Mouse (Mus musculus) stomach, embryonic 14.5 days (tissue): ENCODE measurements around the gene Stfa3. TPM values are rescaled to one million over a fixed set of nuclear protein-coding genes. Genes with fewer than 3 reads are reported as not detected.
"Not testable (repeated sequence)": the region's sequence is repeated elsewhere in the genome, so short reads cannot be mapped to it uniquely, and the experiment has no call there.

Source experiments
- ATAC-seq: fragments of 200-750 bp; cut with Nextera tagmentation; 2 replicates; pipeline ENCODE4 v1.8.0; 2017; ENCODE audit warnings: low read depth, moderate TSS enrichment; ENCODE audit not compliant: insufficient number of reproducible peaks, insufficient read depth, low FRiP score
- H3K27ac ChIP-seq: fragments of 300-500 bp; sonication (generic); 2 replicates; pipeline ENCODE4 v1.5.1; 2014; ENCODE audit warnings: mild to moderate bottlenecking, low read length, moderate library complexity, mixed read lengths
- H3K27me3 ChIP-seq: fragments of 300-500 bp; sonication (generic); 2 replicates; pipeline ENCODE4 v1.6.1; 2014; ENCODE audit warnings: low read length, control low read depth, mixed read lengths; ENCODE audit not compliant: control insufficient read depth, insufficient read depth
- H3K36me3 ChIP-seq: fragments of 300-500 bp; sonication (generic); 2 replicates; pipeline ENCODE4 v1.6.1; 2014; ENCODE audit warnings: mild to moderate bottlenecking, control low read depth, low read length, moderate library complexity, mixed read lengths; ENCODE audit not compliant: control insufficient read depth, insufficient read depth
- H3K4me1 ChIP-seq: fragments of 300-500 bp; sonication (generic); 2 replicates; pipeline ENCODE4 v1.6.1; 2014; ENCODE audit warnings: low read length, control low read depth, mixed read lengths; ENCODE audit not compliant: control insufficient read depth, insufficient read depth
- H3K4me2 ChIP-seq: fragments of 300-500 bp; sonication (generic); replicated peaks from 2 replicates; pipeline ENCODE4 v1.6.1; 2014; ENCODE audit warnings: low read depth, low read length, control low read depth
- H3K4me3 ChIP-seq: fragments of 300-500 bp; sonication (generic); 2 replicates; pipeline ENCODE4 v1.5.1; 2014; ENCODE audit warnings: low read depth, low read length, control low read depth
- H3K9ac ChIP-seq: fragments of 300-500 bp; sonication (generic); replicated peaks from 2 replicates; pipeline ENCODE4 v1.6.1; 2014; ENCODE audit warnings: low read depth, mild to moderate bottlenecking, control low read depth, low read length, moderate library complexity, mixed read lengths
- H3K9me3 ChIP-seq: fragments of 300-500 bp; sonication (generic); 2 replicates; pipeline ENCODE4 v1.6.1; 2016; ENCODE audit warnings: low read depth, low read length, control low read depth; ENCODE audit not compliant: control insufficient read depth
- WGBS: fragments of 180-500 bp; shearing (Covaris S2); extraction: QIAGEN DNeasy Blood & Tissue Kit; methylation state at CpG from one replicate; pipeline ENCODE4 v1.1.7; 2014; 5-methylcytosine and 5-hydroxymethylcytosine counted together
- polyA plus RNA-seq: library from polyadenylated mRNA; unstranded; fragments of >200 nt; fragmentation: Nextera tagmentation; extraction: Ambion mirVana; gene quantifications from 2 replicates; pipeline ENCODE4 v1.2.1, GENCODE M21; 2014

Gene Stfa3
- polyA plus RNA-seq, 1 experiment from 2014 or later, result 3.6 TPM

DNA sequence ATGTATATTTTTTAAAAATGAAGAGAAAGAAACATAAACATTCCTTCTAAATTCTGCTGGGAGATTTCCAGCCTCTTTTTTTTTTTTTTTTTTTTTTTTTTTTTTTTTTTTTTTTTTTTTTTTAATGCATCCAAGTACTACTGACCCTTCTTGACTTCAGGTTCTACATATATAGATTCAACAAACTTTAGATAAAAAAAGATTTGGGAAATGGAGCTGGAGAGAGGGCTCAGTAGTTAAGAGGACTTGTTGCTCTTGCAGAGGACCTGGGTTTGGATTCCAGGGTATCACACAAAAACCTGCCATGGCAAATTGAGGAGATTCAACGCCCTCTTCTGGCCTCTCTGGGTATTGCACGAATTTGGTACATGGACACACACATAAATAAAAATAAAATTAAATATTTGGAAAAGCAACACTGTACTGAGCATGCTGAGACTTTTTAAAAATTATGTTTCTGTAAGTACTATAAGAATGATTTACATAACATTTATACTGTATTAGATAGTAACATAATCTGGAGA, 14.8 kb upstream of the Stfa3 start:
- no peak overlapping the region for H3K27ac ChIP-seq
- no peaks in the 10 kb centered on the region for H3K36me3 ChIP-seq
- H3K4me1 ChIP-seq, result no peaks in the 10 kb centered on the region
- no peaks in the 10 kb centered on the region for H3K27me3 ChIP-seq
- no peak overlapping the region for H3K4me2 ChIP-seq
- 14% methylated on average over 2 of the region's 2 CpGs for WGBS
- H3K9me3 ChIP-seq, result no peaks in the 10 kb centered on the region
- ATAC-seq, result no peak
- H3K4me3 ChIP-seq, result no peak overlapping the region
- no peak overlapping the region for H3K9ac ChIP-seq

- H3K27ac ChIP-seq, result no peak overlapping the region
- no peak for ATAC-seq
- H3K9ac ChIP-seq, result no peak overlapping the region
- H3K4me1 ChIP-seq, result no peaks in the 10 kb centered on the region
- WGBS, result 79% methylated on average over 9 of the region's 9 CpGs
- no peaks in the 10 kb centered on the region for H3K36me3 ChIP-seq
- H3K9me3 ChIP-seq, result no peaks in the 10 kb centered on the region
- no peak overlapping the region for H3K4me2 ChIP-seq
- H3K4me3 ChIP-seq, result no peak overlapping the region
- no peaks in the 10 kb centered on the region for H3K27me3 ChIP-seq
Measured at GRCm38 (mm10) chr16:36469367-36469766, 14.2 kb upstream of the Stfa3 start.

- H3K27me3 ChIP-seq, result no peaks in the 10 kb centered on the region
- no peaks in the 10 kb centered on the region for H3K4me1 ChIP-seq
- no peak overlapping the region for H3K4me2 ChIP-seq
- H3K36me3 ChIP-seq, result no peaks in the 10 kb centered on the region
- ATAC-seq, result no peak
- no peak overlapping the region for H3K9ac ChIP-seq
- no peak overlapping the region for H3K27ac ChIP-seq
- WGBS, result 67% methylated on average over 4 of the region's 4 CpGs
- no peaks in the 10 kb centered on the region for H3K9me3 ChIP-seq
- H3K4me3 ChIP-seq, result no peak overlapping the region
Measured at GRCm38 (mm10) chr16:36468862-36469261, 13.7 kb upstream of the Stfa3 start.

DNA sequence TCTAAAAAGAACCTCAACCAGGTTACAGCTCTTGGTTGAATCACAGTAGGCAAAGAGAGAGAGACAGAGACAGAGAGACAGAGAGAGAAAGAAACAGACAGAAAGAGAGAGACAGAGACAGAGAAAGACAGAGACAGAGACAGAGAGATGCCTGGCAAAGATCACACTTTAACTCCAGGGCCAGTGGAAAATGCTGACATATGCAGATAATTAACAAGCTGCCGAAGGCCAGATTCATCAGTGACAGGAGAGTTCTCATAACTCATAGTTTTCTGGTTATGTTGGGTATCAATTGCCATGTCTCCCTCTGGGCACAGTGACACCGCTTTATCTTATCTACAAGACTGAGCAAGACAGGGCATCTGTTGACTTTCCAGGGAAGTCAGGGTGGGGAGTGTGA, 12.7 kb upstream of the Stfa3 start:
- H3K4me2 ChIP-seq, result no peak overlapping the region
- WGBS, result 73% methylated on average over 2 of the region's 2 CpGs
- H3K27me3 ChIP-seq, result no peaks in the 10 kb centered on the region
- no peaks in the 10 kb centered on the region for H3K4me1 ChIP-seq
- H3K27ac ChIP-seq, result no peak overlapping the region
- no peak for ATAC-seq
- H3K9ac ChIP-seq, result no peak overlapping the region
- no peaks in the 10 kb centered on the region for H3K9me3 ChIP-seq
- H3K36me3 ChIP-seq, result no peaks in the 10 kb centered on the region
- no peak overlapping the region for H3K4me3 ChIP-seq

DNA sequence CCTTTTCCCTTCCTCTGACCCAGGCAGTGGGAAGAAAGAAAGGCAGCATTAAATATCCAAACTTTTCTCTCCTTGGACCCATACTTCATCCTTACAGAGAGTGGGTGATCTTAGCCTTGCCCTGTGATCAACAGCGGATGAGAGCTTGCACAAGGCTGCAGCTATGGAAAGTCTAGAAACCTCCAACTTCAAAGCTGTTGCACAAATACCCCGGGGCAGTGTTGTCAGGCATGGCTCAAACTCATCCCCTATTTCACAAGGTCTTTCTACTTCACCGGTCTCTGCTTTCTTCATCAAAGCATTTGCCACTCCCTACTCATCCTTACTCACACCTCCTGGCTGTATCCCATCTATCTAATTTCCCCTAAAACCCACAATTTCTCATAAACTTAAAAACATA, 10.2 kb upstream of the Stfa3 start:
- no peak overlapping the region for H3K9ac ChIP-seq
- H3K4me3 ChIP-seq, result no peak overlapping the region
- H3K4me2 ChIP-seq, result no peak overlapping the region
- no peak for ATAC-seq
- H3K9me3 ChIP-seq, result no peaks in the 10 kb centered on the region
- no peaks in the 10 kb centered on the region for H3K36me3 ChIP-seq
- WGBS, result 91% methylated on average over 3 of the region's 3 CpGs
- H3K4me1 ChIP-seq, result no peaks in the 10 kb centered on the region
- H3K27me3 ChIP-seq, result no peaks in the 10 kb centered on the region
- H3K27ac ChIP-seq, result no peak overlapping the region

GRCm38 (mm10) chr16:36464076-36464475, 8.9 kb upstream of the Stfa3 start:
- Histone ChIP-seq H3K4me1 (no peaks in the 10 kb centered on the region), H3K4me3 (no peak overlapping the region), H3K9ac (no peak overlapping the region), H3K36me3 (no peaks in the 10 kb centered on the region), H3K27me3 (no peaks in the 10 kb centered on the region), H3K4me2 (no peak overlapping the region), H3K27ac (no peak overlapping the region), H3K9me3 (no peaks in the 10 kb centered on the region)
- 57% methylated on average over 4 of the region's 4 CpGs for WGBS
- no peak for ATAC-seq

- Histone ChIP-seq H3K4me3 (no peak overlapping the region), H3K9me3 (no peaks in the 10 kb centered on the region), H3K27ac (no peak overlapping the region), H3K4me2 (no peak overlapping the region), H3K27me3 (no peaks in the 10 kb centered on the region), H3K36me3 (no peaks in the 10 kb centered on the region), H3K9ac (no peak overlapping the region), H3K4me1 (no peaks in the 10 kb centered on the region)
- ATAC-seq, result no peak
- 45% methylated on average over 2 of the region's 2 CpGs for WGBS
Measured at GRCm38 (mm10) chr16:36460426-36460825, 5.2 kb upstream of the Stfa3 start.

GRCm38 (mm10) chr16:36420979-36421378, 34.2 kb downstream of the Stfa3 start:
- not testable (repeated sequence) for H3K9ac ChIP-seq

GRCm38 (mm10) chr16:36408357-36408756, 46.8 kb downstream of the Stfa3 start, which contains the start of gene Stfa2:
Stfa2 (minus strand) TSS chr16:36408457.
- no peaks in the 10 kb centered on the region for H3K4me1 ChIP-seq
- H3K36me3 ChIP-seq, result no peaks in the 10 kb centered on the region
- no peak within 1 kb of the TSS for H3K4me3 ChIP-seq
- no peak within 1 kb of the TSS for H3K27ac ChIP-seq
- no peak within 1 kb of the TSS for H3K9ac ChIP-seq
- H3K27me3 ChIP-seq, result no peaks in the 10 kb centered on the region
- H3K4me2 ChIP-seq, result no peak within 1 kb of the TSS
- H3K9me3 ChIP-seq, result no peaks in the 10 kb centered on the region
- ATAC-seq, result no peak

More at GRCm38 (mm10) chr16:36420979-36421378, 34.2 kb downstream of the Stfa3 start:
- not testable (repeated sequence) for H3K4me3 ChIP-seq, H3K27ac ChIP-seq, H3K9me3 ChIP-seq, H3K4me1 ChIP-seq, H3K36me3 ChIP-seq, ATAC-seq, H3K4me2 ChIP-seq, H3K27me3 ChIP-seq
- 79% methylated on average over 1 of the region's 1 CpGs for WGBS
